In genomic region chr9:15574750-15575454, GRCm38 (mm10) we compare ENCODE assay signal across 1 mouse cellular context.
TF ChIP-seq lines count a peak whose summit lies in the region.

No protein-coding gene starts in this region.

TF ChIP-seq in CH12.LX, 34 proteins besides CTCF, POLR2A, EP300 and RAD21 (continued from another document):
- TF ChIP-seq HCFC1 (IDR thresholded peaks at IDR 0.05; ENCODE audit: low read depth, low read length) (no peak), USF1 (IDR thresholded peaks at IDR 0.05; ENCODE audit: low read depth, low read length) (no peak), ELF1 (IDR thresholded peaks at IDR 0.05; ENCODE audit: low read depth, low read length) (no peak), IRF4 (IDR thresholded peaks at IDR 0.05; ENCODE audit: low read depth, low read length) (peak; percentile 45; the same call in 1 of the 2 replicates), RCOR1 (conservative IDR thresholded peaks at IDR 0.05; ENCODE audit: low read depth, low read length) (no peak), ZNF384 (IDR thresholded peaks at IDR 0.05; ENCODE audit: low read depth, low read length) (peak; percentile 27; the same call in 1 of the 2 replicates)
